8 mouse cellular contexts compared by ENCODE assay signal in the genomic region with DNA sequence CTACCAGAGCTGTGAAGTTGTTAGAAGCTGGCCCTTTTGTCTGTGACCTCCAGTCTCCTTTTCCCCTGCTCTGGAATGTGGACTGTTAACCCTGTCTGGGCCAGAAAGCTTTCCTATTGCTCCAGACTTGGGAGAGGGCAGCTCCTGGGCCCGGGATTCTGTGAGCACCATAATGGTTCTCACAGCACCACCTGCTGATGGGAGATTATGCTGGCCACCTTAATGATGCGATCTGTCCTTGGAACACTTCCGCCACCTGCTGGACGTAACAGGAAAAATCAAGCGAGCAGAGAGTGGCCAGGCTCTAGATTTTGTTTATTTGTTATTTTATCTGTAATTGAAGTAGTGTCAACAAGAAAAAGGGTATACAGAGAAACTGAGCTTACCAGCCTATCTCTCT. TPM values are rescaled to one million over a fixed set of nuclear protein-coding genes. Genes with fewer than 3 reads are reported as not detected.
DNase-seq lines count a peak whose midpoint lies in the region; ATAC-seq and TF ChIP-seq lines count a peak whose summit lies in the region.

No protein-coding gene starts in this region.

- H3K4me1 ChIP-seq in MEL (ENCODE audit: control insufficient read depth in 1 of 2, insufficient read depth in 2 of 2, low read length in 2 of 2) = no peaks in the 10 kb centered on the region
- H3K4me1 ChIP-seq in forebrain, postnatal 0 days (ENCODE audit: insufficient read depth) = no peaks in the 10 kb centered on the region
- H3K4me1 ChIP-seq in lung, embryonic 14.5 days (ENCODE audit: insufficient read depth) = 0 out of 2 replicates have a peak, but pooled peaks cover 4% of the 10 kb centered on the region

- H3K27ac ChIP-seq in MEL (ENCODE audit: control insufficient read depth, low read depth, low read length) = no peak overlapping the region
- H3K27ac ChIP-seq in forebrain, postnatal 0 days (ENCODE audit: low read depth, low read length) = no peak overlapping the region
- no peak overlapping the region for H3K27ac ChIP-seq in lung, embryonic 14.5 days (ENCODE audit: low read depth)

- peak; percentile 100 for TF ChIP-seq RAD21 in MEL (IDR thresholded peaks at IDR 0.05; ENCODE audit: low read depth, low read length)

- intact Hi-C loops in heart, postnatal 36 days (cut with DNase I) = loop anchor here (1.0 to 2.0 kb wide), 2 partner anchors 49 to 156 kb away; no protein-coding TSS in a partner anchor

- DNase-seq in MEL (ENCODE audit: low read depth, low spot score) = peak; percentile 87
- peak; percentile 85 to 89 for DNase-seq in cerebellum, adult 18-20 months
- peak; percentile 93 for DNase-seq in forebrain, postnatal 0 days
- peak; percentile 83 to 86 for DNase-seq in heart, postnatal 36 days
- DNase-seq in layer of hippocampus, adult 18-20 months (ENCODE audit: low spot score in 2 of 2) = peak; percentile 58 to 93
- DNase-seq in lung, embryonic 14.5 days = peak; percentile 94
- DNase-seq in ovary, postnatal 36 days (ENCODE audit: low spot score) = peak; percentile 64
- peak; percentile 58 for DNase-seq in thymus, postnatal 25 days

- no peaks in the 10 kb centered on the region for H3K27me3 ChIP-seq in MEL (ENCODE audit: control insufficient read depth in 1 of 2, insufficient read depth in 2 of 2, low read length in 2 of 2)
- peaks cover 26% of the 10 kb centered on the region for H3K27me3 ChIP-seq in forebrain, postnatal 0 days (ENCODE audit: insufficient read depth, low read length)
- peaks cover 38% of the 10 kb centered on the region for H3K27me3 ChIP-seq in lung, embryonic 14.5 days (ENCODE audit: insufficient read depth, low read length)

- no peaks in the 10 kb centered on the region for H3K79me2 ChIP-seq in MEL (ENCODE audit: control insufficient read depth, insufficient read depth, low read length, poor library complexity)

- no peak overlapping the region for H3K4me2 ChIP-seq in forebrain, postnatal 0 days (ENCODE audit: low read depth)
- H3K4me2 ChIP-seq in lung, embryonic 14.5 days = no peak overlapping the region

- no peak for TF ChIP-seq EP300 in MEL (IDR thresholded peaks at IDR 0.05; ENCODE audit: low read depth in 1 of 2, low read length in 2 of 2)

- H3K9ac ChIP-seq in MEL (ENCODE audit: control insufficient read depth, low read depth, low read length, poor library complexity, severe bottlenecking) = no peak overlapping the region
- H3K9ac ChIP-seq in forebrain, postnatal 0 days = no peak overlapping the region
- H3K9ac ChIP-seq in lung, embryonic 14.5 days = no peak overlapping the region

- peak in 2 of 3 experiments; percentile 82 to 98 for TF ChIP-seq CTCF in MEL (IDR thresholded peaks at IDR 0.05 in 2 of 3, conservative IDR thresholded peaks at IDR 0.05 in 1 of 3; ENCODE audit: control insufficient read depth in 1 of 3, insufficient read depth in 1 of 3, low read depth in 2 of 3, low read length in 3 of 3, poor library complexity in 1 of 3, severe bottlenecking in 1 of 3)
- peak; percentile 100 for TF ChIP-seq CTCF in forebrain, postnatal 0 days (IDR thresholded peaks at IDR 0.05; ENCODE audit: low read depth)
- peak; percentile 96 for TF ChIP-seq CTCF in lung, embryonic 14.5 days (IDR thresholded peaks at IDR 0.05; ENCODE audit: low read depth)

- ATAC-seq in forebrain, postnatal 0 days = peak; percentile 80
- peak; percentile 68 for ATAC-seq in lung, embryonic 14.5 days (ENCODE audit: insufficient read depth)

- under 1% methylated on average over 5 of the region's 5 CpGs for WGBS in forebrain, postnatal 0 days
- WGBS in lung, embryonic 14.5 days = 0% methylated on average over 5 of the region's 5 CpGs

- no peak for TF ChIP-seq POLR2A in MEL (IDR thresholded peaks at IDR 0.05; ENCODE audit: control insufficient read depth in 1 of 2, insufficient read depth in 1 of 2, low read depth in 1 of 2, low read length in 2 of 2, poor library complexity in 1 of 2)

- no peaks in the 10 kb centered on the region for H3K9me3 ChIP-seq in MEL (replicated peaks; ENCODE audit: insufficient read depth, low read length)
- H3K9me3 ChIP-seq in forebrain, postnatal 0 days (ENCODE audit: low read length) = no peaks in the 10 kb centered on the region
- H3K9me3 ChIP-seq in lung, embryonic 14.5 days (ENCODE audit: low read depth, low read length) = no peaks in the 10 kb centered on the region

- H3K36me3 ChIP-seq in MEL (ENCODE audit: control insufficient read depth in 1 of 2, insufficient read depth in 2 of 2, low read length in 2 of 2) = no peaks in the 10 kb centered on the region
- H3K36me3 ChIP-seq in forebrain, postnatal 0 days (ENCODE audit: insufficient read depth) = no peaks in the 10 kb centered on the region
- no peaks in the 10 kb centered on the region for H3K36me3 ChIP-seq in lung, embryonic 14.5 days (ENCODE audit: insufficient read depth)

- no peak overlapping the region for H3K4me3 ChIP-seq in MEL (ENCODE audit: control insufficient read depth in 1 of 2, insufficient read depth in 1 of 2, low read depth in 2 of 2, low read length in 2 of 2)
- H3K4me3 ChIP-seq in forebrain, postnatal 0 days (ENCODE audit: low read depth, low read length) = no peak overlapping the region
- no peak overlapping the region for H3K4me3 ChIP-seq in lung, embryonic 14.5 days (ENCODE audit: low read depth, low read length)

TF ChIP-seq in MEL, 35 proteins besides CTCF, POLR2A, EP300 and RAD21:
- peak; percentile 45 for TF ChIP-seq ZNF384 (IDR thresholded peaks at IDR 0.05; ENCODE audit: low read depth, low read length)
- TF ChIP-seq MAZ (IDR thresholded peaks at IDR 0.05; ENCODE audit: low read depth, low read length) = no peak
- TF ChIP-seq GABPA (IDR thresholded peaks at IDR 0.05; ENCODE audit: low read depth, low read length) = no peak
- TF ChIP-seq ZC3H11A (IDR thresholded peaks at IDR 0.05; ENCODE audit: low read depth, low read length) = peak; percentile 99
- TF ChIP-seq GATA1 (IDR thresholded peaks at IDR 0.05; ENCODE audit: low read depth, low read length) = 0 out of 2 replicates have a peak, but pooled peaks have one; percentile 31
- peak; percentile 39; the same call in 1 of the 2 replicates for TF ChIP-seq HCFC1 (IDR thresholded peaks at IDR 0.05; ENCODE audit: low read depth, low read length)
- peak; percentile 26; the same call in 1 of the 2 replicates for TF ChIP-seq TBP (IDR thresholded peaks at IDR 0.05; ENCODE audit: low read depth, low read length)
- no peak for TF ChIP-seq KAT2A (conservative IDR thresholded peaks at IDR 0.05; ENCODE audit: low read depth, low read length)
- TF ChIP-seq JUND (IDR thresholded peaks at IDR 0.05; ENCODE audit: low read depth, low read length) = 0 out of 2 replicates have a peak, but pooled peaks have one; percentile 32
- TF ChIP-seq ELF1 (IDR thresholded peaks at IDR 0.05; ENCODE audit: low read depth, low read length) = 0 out of 2 replicates have a peak, but pooled peaks have one; percentile 15
- TF ChIP-seq SMC3 (IDR thresholded peaks at IDR 0.05; ENCODE audit: low read depth, low read length) = peak; percentile 100
- TF ChIP-seq BHLHE40 (IDR thresholded peaks at IDR 0.05; ENCODE audit: borderline replicate concordance, low read depth, low read length) = 0 out of 2 replicates have a peak, but pooled peaks have one; percentile 25
- 0 out of 2 replicates have a peak, but pooled peaks have one; percentile 50 for TF ChIP-seq TCF12 (IDR thresholded peaks at IDR 0.05; ENCODE audit: low read depth, low read length)
- TF ChIP-seq USF1 (IDR thresholded peaks at IDR 0.05; ENCODE audit: low read depth, low read length) = 0 out of 2 replicates have a peak, but pooled peaks have one; percentile 5

RNA-seq across cellular contexts. Expression of a gene that starts 2.0 kb away (rescaled TPM):
- not detected in 2 replicates for total RNA-seq in MEL (2012; rRNA removed)
- polyA plus RNA-seq in MEL (2012; ENCODE audit: insufficient read depth in 1 of 2, insufficient read length in 2 of 2, low read depth in 1 of 2, low replicate concordance in 2 of 2, missing spikeins in 1 of 2) = not detected
- 0.31 TPM in 1 of 2 replicates, not detected in the other for total RNA-seq in forebrain, postnatal 0 days (2014; rRNA removed)
- polyA plus RNA-seq in forebrain, postnatal 0 days (2015; fragmentation: Nextera tagmentation; extraction: Ambion mirVana) = not detected in 2 replicates
- 1 to 10 TPM; 2.1 to 2.7 TPM for total RNA-seq in heart, postnatal 36 days (2021)
- under 1 TPM in 1 of 2 experiments, not detected in 1; 0.15 TPM for total RNA-seq in layer of hippocampus, adult 18-20 months (2021)
- not detected in 2 replicates for polyA plus RNA-seq in lung, embryonic 14.5 days (2014; fragmentation: Nextera tagmentation; extraction: Ambion mirVana)

RNA-seq across cellular contexts. Expression of a gene that starts 15.3 kb away (rescaled TPM):
- total RNA-seq in MEL (2012; rRNA removed) = not detected in 2 replicates
- not detected for polyA plus RNA-seq in MEL (2012; ENCODE audit: insufficient read depth in 1 of 2, insufficient read length in 2 of 2, low read depth in 1 of 2, low replicate concordance in 2 of 2, missing spikeins in 1 of 2)
- not detected in 2 replicates for total RNA-seq in forebrain, postnatal 0 days (2014; rRNA removed)
- polyA plus RNA-seq in forebrain, postnatal 0 days (2015; fragmentation: Nextera tagmentation; extraction: Ambion mirVana) = not detected in 2 replicates
- not detected for total RNA-seq in heart, postnatal 36 days (2021)
- total RNA-seq in layer of hippocampus, adult 18-20 months (2021) = not detected
- polyA plus RNA-seq in lung, embryonic 14.5 days (2014; fragmentation: Nextera tagmentation; extraction: Ambion mirVana) = not detected in 2 replicates

RNA-seq across cellular contexts. Expression of a gene that starts 18.0 kb away (rescaled TPM):
- total RNA-seq in MEL (2012; rRNA removed) = 18.4 and 18.7 TPM in 2 replicates
- polyA plus RNA-seq in MEL (2012; ENCODE audit: insufficient read depth in 1 of 2, insufficient read length in 2 of 2, low read depth in 1 of 2, low replicate concordance in 2 of 2, missing spikeins in 1 of 2) = 10 to 100 TPM; 29.8 to 35.5 TPM
- 32.8 and 35.5 TPM in 2 replicates for total RNA-seq in forebrain, postnatal 0 days (2014; rRNA removed)
- 25.1 and 31.0 TPM in 2 replicates for polyA plus RNA-seq in forebrain, postnatal 0 days (2015; fragmentation: Nextera tagmentation; extraction: Ambion mirVana)
- total RNA-seq in heart, postnatal 36 days (2021) = 100 to 1,000 TPM; 113 to 123 TPM
- 100 to 1,000 TPM; 158 TPM for total RNA-seq in layer of hippocampus, adult 18-20 months (2021)
- polyA plus RNA-seq in lung, embryonic 14.5 days (2014; fragmentation: Nextera tagmentation; extraction: Ambion mirVana) = 15.7 and 16.9 TPM in 2 replicates

RNA-seq across cellular contexts. Expression of a gene that starts 59.5 kb away (rescaled TPM):
- total RNA-seq in MEL (2012; rRNA removed) = 4.6 and 5.5 TPM in 2 replicates
- polyA plus RNA-seq in MEL (2012; ENCODE audit: insufficient read depth in 1 of 2, insufficient read length in 2 of 2, low read depth in 1 of 2, low replicate concordance in 2 of 2, missing spikeins in 1 of 2) = 1 to 10 TPM in 1 of 2 experiments, not detected in 1; 7.1 TPM
- total RNA-seq in forebrain, postnatal 0 days (2014; rRNA removed) = 56.6 and 60.3 TPM in 2 replicates
- 45.5 and 46.4 TPM in 2 replicates for polyA plus RNA-seq in forebrain, postnatal 0 days (2015; fragmentation: Nextera tagmentation; extraction: Ambion mirVana)
- total RNA-seq in heart, postnatal 36 days (2021) = 1 to 10 TPM; 1.7 to 1.9 TPM
- 10 to 100 TPM; 85.5 to 88.9 TPM for total RNA-seq in layer of hippocampus, adult 18-20 months (2021)
- polyA plus RNA-seq in lung, embryonic 14.5 days (2014; fragmentation: Nextera tagmentation; extraction: Ambion mirVana) = 4.0 and 4.9 TPM in 2 replicates
